Mouse (Mus musculus): Measurements from ENCODE around the gene Rhou.

GRCm38 (mm10) chr8:123707137-123707536 lies 53.4 kb downstream of the Rhou start:
- TF ChIP-seq CTCF (IDR thresholded peaks at IDR 0.05; ENCODE audit: low read depth), result no peak
- no peak for TF ChIP-seq EP300 (IDR thresholded peaks at IDR 0.05; ENCODE audit: low read depth)

Measured in liver, postnatal 0 days (tissue).